Mouse (Mus musculus) liver, postnatal 0 days (tissue): ENCODE data around the gene Mcu.

ENCODE experiments used
- CTCF ChIP-seq: sonication (generic); IDR thresholded peaks from 2 replicates; pipeline ENCODE4 v1.5.1; 2016; ENCODE audit warnings: antibody characterized with exemption, low read depth
- EP300 ChIP-seq: IDR thresholded peaks from 2 replicates; pipeline ENCODE4 v1.6.1; 2016; ENCODE audit warnings: antibody characterized with exemption, low read depth, mild to moderate bottlenecking

DNA sequence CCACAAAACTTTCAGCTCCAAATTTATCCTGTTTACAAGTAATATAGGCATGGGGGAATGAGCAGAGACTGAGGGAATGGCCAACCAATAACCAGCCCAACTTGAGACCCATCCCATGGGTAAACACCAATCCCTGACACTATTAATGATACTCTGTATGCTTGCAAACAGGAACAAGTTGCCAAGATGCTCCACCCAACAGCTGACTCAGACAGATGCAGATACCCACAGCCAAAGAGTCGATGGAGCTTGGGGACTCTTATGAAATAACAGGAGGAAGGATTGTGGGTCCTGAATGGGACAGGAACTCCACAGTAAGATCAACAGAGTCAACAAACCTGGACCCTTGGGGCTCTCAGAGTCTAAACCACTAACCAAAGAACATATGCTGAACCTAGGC is 127.1 kb downstream of the Mcu start:
- TF ChIP-seq CTCF (no peak), EP300 (no peak)
